Mouse (Mus musculus): ENCODE data around the gene Pafah1b1. TPM values are rescaled to one million over a fixed set of nuclear protein-coding genes. Genes with fewer than 3 reads are reported as not detected.

Gene Pafah1b1
- polyA plus RNA-seq, 1 experiment from 2014 or later: 45.8 TPM

- Histone ChIP-seq H3K4me2 (no peak overlapping the region), H3K9ac (no peak overlapping the region), H3K36me3 (peaks cover 55% of the 10 kb centered on the region), H3K9me3 (no peaks in the 10 kb centered on the region), H3K4me1 (replicated peaks) (no peaks in the 10 kb centered on the region), H3K27ac (replicated peaks) (no peak overlapping the region), H3K4me3 (no peak overlapping the region), H3K27me3 (no peaks in the 10 kb centered on the region)
- no peak for ATAC-seq (ENCODE audit: low FRiP score, low read depth)
- WGBS: 93% methylated on average over 2 of the region's 2 CpGs
Observed at GRCm38 (mm10) chr11:74668971-74669370, 55.5 kb downstream of the Pafah1b1 start.

- no peak for ATAC-seq (ENCODE audit: low FRiP score, low read depth)
- Histone ChIP-seq H3K36me3 (peaks cover 59% of the 10 kb centered on the region), H3K4me1 (replicated peaks) (no peaks in the 10 kb centered on the region), H3K9ac (no peak overlapping the region), H3K27ac (replicated peaks) (no peak overlapping the region), H3K4me2 (no peak overlapping the region), H3K4me3 (no peak overlapping the region), H3K27me3 (no peaks in the 10 kb centered on the region), H3K9me3 (no peaks in the 10 kb centered on the region)
- 92% methylated on average over 5 of the region's 5 CpGs for WGBS
Observed at GRCm38 (mm10) chr11:74668466-74668865, 56.0 kb downstream of the Pafah1b1 start.

- Histone ChIP-seq H3K4me3 (no peak overlapping the region), H3K36me3 (peaks cover 62% of the 10 kb centered on the region), H3K4me2 (no peak overlapping the region), H3K27ac (replicated peaks) (no peak overlapping the region), H3K27me3 (no peaks in the 10 kb centered on the region), H3K9ac (no peak overlapping the region), H3K9me3 (no peaks in the 10 kb centered on the region), H3K4me1 (replicated peaks) (no peaks in the 10 kb centered on the region)
- no peak for ATAC-seq (ENCODE audit: low FRiP score, low read depth)
- WGBS: 96% methylated on average over 13 of the region's 13 CpGs
Observed at GRCm38 (mm10) chr11:74667582-74668010, 56.9 kb downstream of the Pafah1b1 start.

- Histone ChIP-seq H3K9me3 (no peaks in the 10 kb centered on the region), H3K4me3 (no peak overlapping the region), H3K27ac (replicated peaks) (no peak overlapping the region), H3K4me2 (no peak overlapping the region), H3K36me3 (peaks cover 68% of the 10 kb centered on the region), H3K9ac (no peak overlapping the region), H3K27me3 (no peaks in the 10 kb centered on the region), H3K4me1 (replicated peaks) (no peaks in the 10 kb centered on the region)
- ATAC-seq (ENCODE audit: low FRiP score, low read depth): no peak
- WGBS: 94% methylated on average over 14 of the region's 14 CpGs
Observed at GRCm38 (mm10) chr11:74666776-74667581, 57.5 kb downstream of the Pafah1b1 start.

DNA sequence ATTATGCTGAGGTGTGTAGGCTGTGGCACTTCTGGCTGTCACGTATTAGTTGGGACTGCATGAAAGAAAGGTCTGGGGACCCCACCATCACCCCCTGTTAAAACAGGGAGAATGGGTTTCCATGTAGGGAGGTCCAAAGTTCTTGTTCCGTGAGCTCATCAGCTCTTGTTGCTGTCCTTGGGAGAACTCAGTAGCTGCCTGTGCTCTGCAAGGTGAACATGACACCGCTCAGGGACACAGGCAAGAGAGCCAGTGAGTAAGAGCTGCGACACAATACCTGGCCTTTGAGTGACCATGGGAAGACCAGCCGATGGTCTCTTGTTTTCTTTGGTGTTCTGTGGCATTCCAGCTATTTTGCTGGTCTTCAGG is 58.2 kb downstream of the Pafah1b1 start:
- Histone ChIP-seq H3K4me3 (no peak overlapping the region), H3K9me3 (no peaks in the 10 kb centered on the region), H3K9ac (no peak overlapping the region), H3K27ac (replicated peaks) (no peak overlapping the region), H3K4me1 (replicated peaks) (no peaks in the 10 kb centered on the region), H3K4me2 (no peak overlapping the region), H3K27me3 (no peaks in the 10 kb centered on the region), H3K36me3 (peaks cover 75% of the 10 kb centered on the region)
- 89% methylated on average over 5 of the region's 5 CpGs for WGBS
- no peak for ATAC-seq (ENCODE audit: low FRiP score, low read depth)

- Histone ChIP-seq H3K9me3 (no peaks in the 10 kb centered on the region), H3K4me2 (no peak overlapping the region), H3K4me1 (replicated peaks) (no peaks in the 10 kb centered on the region), H3K27me3 (no peaks in the 10 kb centered on the region), H3K4me3 (no peak overlapping the region), H3K9ac (no peak overlapping the region), H3K27ac (replicated peaks) (no peak overlapping the region), H3K36me3 (peaks cover 79% of the 10 kb centered on the region)
- ATAC-seq (ENCODE audit: low FRiP score, low read depth): no peak
- WGBS: 95% methylated on average over 17 of the region's 17 CpGs
Observed at GRCm38 (mm10) chr11:74665631-74666283, 58.7 kb downstream of the Pafah1b1 start.

DNA sequence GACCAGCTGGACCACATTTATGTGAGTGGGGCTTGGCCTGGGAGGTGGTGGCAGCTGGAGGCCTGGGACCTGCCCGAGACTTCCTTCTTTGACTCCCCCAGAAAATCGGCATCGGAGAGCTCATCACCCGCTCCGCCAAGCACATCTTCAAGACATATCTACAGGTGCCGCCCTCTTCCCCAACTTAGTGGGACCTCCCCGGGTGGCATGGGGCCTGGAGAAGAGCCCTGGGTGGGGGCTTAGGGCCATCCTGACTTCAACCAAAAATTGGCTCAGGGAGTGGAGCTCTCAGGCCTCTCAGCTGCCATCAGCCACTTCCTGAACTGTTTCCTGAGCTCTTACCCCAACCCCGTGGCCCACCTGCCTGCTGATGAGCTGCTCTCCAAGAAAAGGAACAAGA is 59.6 kb downstream of the Pafah1b1 start:
- H3K9ac ChIP-seq: no peak overlapping the region
- H3K4me1 ChIP-seq (replicated peaks): no peaks in the 10 kb centered on the region
- 92% methylated on average over 8 of the region's 8 CpGs for WGBS
- no peaks in the 10 kb centered on the region for H3K27me3 ChIP-seq
- H3K36me3 ChIP-seq: peaks cover 86% of the 10 kb centered on the region
- H3K27ac ChIP-seq (replicated peaks): no peak overlapping the region
- H3K4me3 ChIP-seq: no peak overlapping the region
- no peak overlapping the region for H3K4me2 ChIP-seq
- ATAC-seq (ENCODE audit: low FRiP score, low read depth): no peak
- no peaks in the 10 kb centered on the region for H3K9me3 ChIP-seq

- WGBS: 95% methylated on average over 3 of the region's 3 CpGs
- H3K36me3 ChIP-seq: peaks cover 86% of the 10 kb centered on the region
Observed at GRCm38 (mm10) chr11:74664279-74664678, 60.2 kb downstream of the Pafah1b1 start.

DNA sequence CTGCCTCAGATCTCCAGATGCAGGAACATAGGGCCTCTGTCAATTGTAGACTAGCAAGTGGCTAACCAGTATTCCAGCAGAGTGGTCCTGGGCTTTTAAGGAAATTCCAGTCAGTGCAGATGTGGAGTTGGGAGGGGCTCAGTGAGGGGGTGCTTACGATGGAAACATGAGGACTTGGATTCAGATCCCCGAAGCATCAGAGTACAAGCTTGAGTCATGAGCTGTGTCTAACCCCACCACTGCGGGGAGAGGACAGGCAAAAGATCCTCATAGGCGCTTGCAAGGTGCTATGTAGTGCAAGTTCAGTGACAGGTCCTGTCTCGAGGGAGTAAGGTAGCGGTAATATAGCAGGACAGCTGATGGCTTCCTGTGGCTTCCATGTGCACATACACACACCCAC is 62.2 kb downstream of the Pafah1b1 start:
- Histone ChIP-seq H3K9ac (no peak overlapping the region), H3K36me3 (peaks cover 88% of the 10 kb centered on the region), H3K4me1 (replicated peaks) (no peaks in the 10 kb centered on the region), H3K27me3 (no peaks in the 10 kb centered on the region), H3K4me3 (no peak overlapping the region), H3K4me2 (no peak overlapping the region), H3K9me3 (no peaks in the 10 kb centered on the region), H3K27ac (replicated peaks) (no peak overlapping the region)
- no peak for ATAC-seq (ENCODE audit: low FRiP score, low read depth)
- WGBS: 91% methylated on average over 6 of the region's 6 CpGs

More at GRCm38 (mm10) chr11:74664279-74664678, 60.2 kb downstream of the Pafah1b1 start:
- ATAC-seq (ENCODE audit: low FRiP score, low read depth): no peak
- Histone ChIP-seq H3K4me3 (no peak overlapping the region), H3K9me3 (no peaks in the 10 kb centered on the region), H3K4me2 (no peak overlapping the region), H3K27me3 (no peaks in the 10 kb centered on the region), H3K4me1 (replicated peaks) (no peaks in the 10 kb centered on the region), H3K9ac (no peak overlapping the region), H3K27ac (replicated peaks) (no peak overlapping the region)

DNA sequence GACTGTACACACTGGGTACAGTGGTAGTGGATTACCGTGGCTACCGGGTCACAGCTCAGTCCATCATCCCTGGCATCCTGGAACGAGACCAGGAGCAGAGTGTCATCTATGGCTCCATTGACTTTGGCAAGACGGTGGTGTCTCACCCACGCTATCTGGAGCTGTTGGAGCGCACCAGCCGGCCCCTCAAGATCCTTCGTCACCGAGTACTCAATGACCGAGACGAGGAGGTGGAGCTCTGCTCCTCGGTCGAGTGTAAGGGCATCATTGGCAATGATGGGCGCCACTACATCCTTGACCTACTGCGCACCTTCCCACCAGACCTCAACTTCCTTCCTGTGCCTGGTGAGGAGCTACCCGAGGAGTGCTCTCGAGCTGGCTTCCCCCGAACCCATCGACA is 62.8 kb downstream of the Pafah1b1 start:
- no peaks in the 10 kb centered on the region for H3K27me3 ChIP-seq
- no peak overlapping the region for H3K9ac ChIP-seq
- H3K4me1 ChIP-seq (replicated peaks): no peaks in the 10 kb centered on the region
- H3K4me2 ChIP-seq: no peak overlapping the region
- 93% methylated on average over 19 of the region's 19 CpGs for WGBS
- ATAC-seq (ENCODE audit: low FRiP score, low read depth): no peak
- H3K9me3 ChIP-seq: no peaks in the 10 kb centered on the region
- no peak overlapping the region for H3K27ac ChIP-seq (replicated peaks)
- peaks cover 90% of the 10 kb centered on the region for H3K36me3 ChIP-seq
- no peak overlapping the region for H3K4me3 ChIP-seq

- H3K4me3 ChIP-seq: no peak overlapping the region
- H3K4me1 ChIP-seq (replicated peaks): no peaks in the 10 kb centered on the region
- 97% methylated on average over 13 of the region's 13 CpGs for whole genome bisulfite sequencing
- no peak for ATAC-seq (ENCODE audit: low FRiP score, low read depth)
- H3K4me2 ChIP-seq: no peak overlapping the region
- no peak overlapping the region for H3K9ac ChIP-seq
- H3K9me3 ChIP-seq: no peaks in the 10 kb centered on the region
- no peak overlapping the region for H3K27ac ChIP-seq (replicated peaks)
- peaks cover 85% of the 10 kb centered on the region for H3K36me3 ChIP-seq
- H3K27me3 ChIP-seq: no peaks in the 10 kb centered on the region
Observed at GRCm38 (mm10) chr11:74660336-74660735, 64.1 kb downstream of the Pafah1b1 start.

GRCm38 (mm10) chr11:74655941-74656340 is 68.5 kb downstream of the Pafah1b1 start:
- Histone ChIP-seq H3K4me1 (replicated peaks) (peaks cover 28% of the 10 kb centered on the region), H3K27me3 (no peaks in the 10 kb centered on the region), H3K4me2 (no peak overlapping the region), H3K36me3 (peaks cover 45% of the 10 kb centered on the region), H3K4me3 (no peak overlapping the region), H3K9me3 (no peaks in the 10 kb centered on the region), H3K9ac (no peak overlapping the region), H3K27ac (replicated peaks) (no peak overlapping the region)
- WGBS: 87% methylated on average over 3 of the region's 3 CpGs
- ATAC-seq (ENCODE audit: low FRiP score, low read depth): no peak

Measured in hindbrain, embryonic 15.5 days (tissue).